Mouse (Mus musculus): ENCODE results near the gene Akt1.

Gene Akt1

GRCm38 (mm10) chr12:112688458-112688857 is 13.8 kb upstream of the Akt1 start:
- no peak for DNase-seq (ENCODE audit: low read depth)

DNA sequence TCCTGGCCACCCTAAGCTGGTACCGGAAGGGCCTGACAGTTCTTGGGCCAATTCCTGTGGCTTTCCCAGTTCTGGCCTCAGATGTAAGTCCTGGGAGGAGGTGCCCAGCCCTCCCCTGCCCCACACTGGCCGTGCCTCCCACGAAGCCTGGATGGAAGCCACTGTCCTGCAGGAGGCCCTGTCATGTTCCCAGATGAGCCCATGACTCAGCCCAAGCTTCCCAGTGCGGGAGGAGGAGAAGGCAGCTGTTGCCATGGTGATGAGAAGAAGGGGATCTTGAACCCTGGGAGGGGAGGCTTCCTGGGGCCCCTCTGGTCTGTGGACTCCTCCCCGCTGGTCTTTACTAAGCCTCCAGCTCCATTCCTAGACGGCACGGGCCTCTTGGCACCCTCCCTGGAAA is 8.7 kb upstream of the Akt1 start:
- DNase-seq (ENCODE audit: low read depth), result peak; percentile 87

- DNase-seq (ENCODE audit: low read depth), result no peak
Observed at GRCm38 (mm10) chr12:112679027-112679996, 4.6 kb upstream of the Akt1 start.

DNA sequence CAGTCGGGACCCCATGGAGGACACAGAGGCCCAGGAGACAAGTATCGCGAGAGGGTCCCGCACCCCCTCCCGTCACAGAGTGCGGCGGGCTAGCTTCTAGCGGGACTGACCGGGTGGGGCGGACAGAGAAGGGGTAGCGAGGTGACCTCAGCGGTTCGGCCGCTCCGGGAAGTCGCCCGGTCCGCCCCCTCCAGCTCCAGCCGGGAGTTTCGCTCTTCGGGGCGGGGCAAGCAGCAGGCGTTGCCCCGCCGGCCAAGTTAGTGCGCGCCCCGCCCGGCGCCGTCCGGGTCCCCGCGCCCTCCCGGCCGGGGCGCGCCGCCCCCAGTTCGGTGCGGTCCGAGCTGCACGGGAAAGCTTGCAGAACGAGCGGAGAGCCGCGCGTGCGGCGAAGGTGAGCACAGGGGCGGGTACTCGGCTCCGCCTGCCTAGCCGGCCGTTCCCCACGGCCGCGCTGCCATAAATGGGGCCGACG is 3.9 kb upstream of the Akt1 start, which contains the start of gene Zbtb42:
TSS of gene Zbtb42 (plus strand) at position 274 of the 472 bp plus-strand sequence.
- no peak for DNase-seq (ENCODE audit: low read depth)

- no peak for DNase-seq (ENCODE audit: low read depth)
Observed at GRCm38 (mm10) chr12:112677943-112678554, 3.4 kb upstream of the Akt1 start.

GRCm38 (mm10) chr12:112677076-112677475 is 2.4 kb upstream of the Akt1 start:
- peak; percentile 76 for DNase-seq (ENCODE audit: low read depth)

GRCm38 (mm10) chr12:112675245-112676035 is 756 bp upstream of the Akt1 start:
- peak; percentile 93 for DNase-seq (ENCODE audit: low read depth)

DNA sequence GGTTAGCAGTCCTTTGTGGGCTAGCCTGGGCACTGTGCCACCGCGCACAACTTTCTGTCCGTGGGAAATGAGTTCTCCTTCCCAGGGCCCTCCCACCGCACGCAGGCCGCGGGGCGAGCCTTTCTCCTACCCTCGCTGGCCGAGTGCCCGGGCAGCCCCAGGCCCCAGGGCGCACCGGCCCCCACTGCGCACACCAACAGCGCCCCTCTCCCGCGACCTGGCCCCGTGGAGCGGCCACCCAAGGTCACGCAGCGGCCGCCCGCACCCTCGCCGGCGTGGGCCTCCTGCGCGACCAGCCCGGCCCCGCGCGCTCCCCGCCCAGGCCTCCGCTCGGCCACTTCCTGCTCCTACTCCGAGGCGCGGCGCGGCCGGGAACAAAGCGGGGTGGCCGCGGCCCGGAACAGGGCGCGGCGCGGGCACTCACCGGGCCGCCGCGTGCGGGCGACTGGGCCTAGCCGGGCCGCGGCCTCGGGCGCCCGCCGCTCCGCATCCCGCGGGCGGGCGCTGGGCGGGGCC is 1.1 kb downstream of the Akt1 start:
- peak; percentile 70 for DNase-seq (ENCODE audit: low read depth)

- DNase-seq (ENCODE audit: low read depth), result peak; percentile 55
Observed at GRCm38 (mm10) chr12:112672744-112673575, 1.7 kb downstream of the Akt1 start.

DNA sequence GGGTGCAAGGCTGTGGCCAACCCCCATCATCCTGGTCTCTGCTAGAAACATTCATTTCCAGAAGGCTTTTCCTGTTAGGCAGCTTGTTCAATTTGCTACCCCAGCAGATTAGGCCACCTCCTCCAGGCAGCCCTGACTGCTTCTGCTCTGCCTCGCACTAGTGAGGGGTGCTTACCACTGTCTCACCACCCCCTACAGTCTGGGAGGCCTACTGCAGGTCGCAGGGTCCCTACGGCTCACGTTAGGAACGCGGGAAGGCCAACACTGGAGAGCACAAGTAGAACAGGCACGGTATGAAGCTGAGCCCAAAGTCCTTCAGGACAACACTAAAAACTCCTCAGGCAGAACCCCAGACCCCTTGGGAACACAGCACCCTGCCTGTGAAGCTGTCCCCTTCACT is 2.8 kb downstream of the Akt1 start:
- no peak for DNase-seq (ENCODE audit: low read depth)

GRCm38 (mm10) chr12:112670718-112671393 is 3.8 kb downstream of the Akt1 start:
- DNase-seq (ENCODE audit: low read depth), result peak; percentile 42

DNA sequence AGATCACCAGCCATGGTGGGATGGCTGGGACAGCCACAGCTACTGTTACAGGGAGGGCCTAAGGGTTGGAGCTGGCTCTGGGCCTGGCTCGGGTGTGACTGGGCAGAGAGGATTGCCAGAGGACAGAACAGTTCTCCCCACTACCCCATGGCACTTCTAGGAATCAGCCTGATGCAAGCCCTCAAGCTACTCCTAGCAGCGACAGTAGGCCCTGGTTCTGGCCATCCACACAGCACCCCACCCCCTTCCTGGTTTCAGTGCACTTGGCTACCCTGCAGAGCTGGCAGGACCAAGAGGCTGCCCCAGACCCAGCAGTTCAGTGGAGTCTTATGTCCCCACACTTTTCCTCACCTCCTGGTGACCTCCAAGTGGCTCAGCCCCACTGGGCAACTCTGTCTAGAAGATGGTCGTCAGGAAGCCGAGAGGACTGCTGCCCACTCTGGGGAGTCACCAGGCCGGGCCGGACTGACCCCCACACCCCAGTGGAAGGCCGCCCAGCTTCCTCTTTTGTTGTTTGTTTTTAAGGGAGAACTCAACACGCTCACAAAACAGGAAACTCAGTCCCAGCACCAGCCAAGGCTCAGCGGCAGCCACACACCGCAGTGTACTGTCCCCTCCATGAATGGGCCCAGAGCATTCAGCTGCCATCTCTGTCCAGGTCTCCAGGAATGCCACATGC is 6.9 kb downstream of the Akt1 start:
- DNase-seq (ENCODE audit: low read depth), result no peak

DNA sequence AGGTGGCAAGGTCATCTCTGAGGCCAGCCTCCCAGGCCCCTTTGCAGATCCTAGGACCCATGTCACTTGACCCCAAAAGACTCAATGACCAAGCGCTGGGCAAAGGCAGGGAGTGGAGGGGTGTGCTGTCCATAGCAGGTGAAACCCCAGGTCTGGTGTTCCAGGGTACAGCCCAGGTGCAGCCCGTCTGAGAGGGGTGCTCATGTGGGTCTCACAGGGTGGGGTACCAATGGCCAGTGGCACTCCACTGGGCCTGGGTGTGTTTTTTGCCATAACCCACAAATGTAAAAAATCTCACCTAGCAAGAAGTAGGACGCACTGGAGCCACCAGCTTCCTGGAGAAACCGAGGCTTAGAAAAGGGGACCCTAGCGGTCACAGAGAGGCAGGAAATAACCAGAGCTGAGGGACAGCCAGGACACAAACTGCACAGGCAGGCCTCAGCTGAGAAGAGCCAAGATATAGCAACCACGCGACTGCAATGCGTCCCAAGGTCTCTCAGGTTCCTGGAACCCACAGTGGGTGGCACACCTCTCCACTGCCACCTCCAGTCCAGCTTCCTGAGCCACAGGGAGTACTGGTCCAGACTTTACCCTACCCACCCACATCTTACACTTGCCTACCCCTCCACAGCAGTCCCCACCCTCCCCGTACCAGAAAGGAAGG is 8.7 kb downstream of the Akt1 start:
- DNase-seq (ENCODE audit: low read depth), result no peak

DNA sequence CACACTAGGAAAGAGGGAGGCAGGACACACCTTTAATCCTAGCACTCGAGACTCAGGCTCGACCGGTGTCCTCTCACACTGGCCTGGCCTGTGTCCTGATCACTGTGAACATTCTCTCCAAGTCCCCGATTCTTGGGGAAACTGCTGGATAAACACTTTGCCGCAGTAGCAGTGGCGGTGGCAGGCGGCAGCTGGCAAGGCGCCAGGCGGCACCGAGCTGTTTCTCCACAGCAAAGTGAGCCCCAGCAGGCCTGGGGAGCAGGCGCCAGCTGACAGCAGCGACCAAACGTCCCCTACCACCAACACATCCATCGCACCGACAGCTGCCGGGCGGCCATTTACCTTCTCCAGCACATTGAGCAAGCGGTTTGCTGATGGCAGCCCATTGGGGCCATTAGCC is 9.2 kb downstream of the Akt1 start:
- no peak for DNase-seq (ENCODE audit: low read depth)

DNA sequence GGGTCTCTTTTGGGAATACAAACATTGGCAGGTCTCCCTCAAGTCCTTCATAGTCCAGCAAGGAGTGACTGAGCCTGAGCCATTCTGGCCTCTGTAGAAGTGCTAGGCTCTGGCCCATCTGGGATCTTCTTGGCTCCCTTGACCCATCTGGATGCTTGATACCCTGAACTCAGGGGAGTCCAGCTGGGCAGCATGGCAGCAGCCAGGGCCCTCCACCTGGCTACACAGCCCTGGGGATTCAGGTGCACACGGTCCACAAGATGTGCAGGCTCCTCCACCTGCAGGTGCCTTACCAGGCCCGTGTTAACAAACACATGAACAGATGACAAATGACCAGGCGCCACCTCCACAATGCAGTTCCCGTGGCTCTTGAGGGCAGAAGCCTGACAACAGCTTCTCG is 10.0 kb downstream of the Akt1 start:
- DNase-seq (ENCODE audit: low read depth), result no peak

DNA sequence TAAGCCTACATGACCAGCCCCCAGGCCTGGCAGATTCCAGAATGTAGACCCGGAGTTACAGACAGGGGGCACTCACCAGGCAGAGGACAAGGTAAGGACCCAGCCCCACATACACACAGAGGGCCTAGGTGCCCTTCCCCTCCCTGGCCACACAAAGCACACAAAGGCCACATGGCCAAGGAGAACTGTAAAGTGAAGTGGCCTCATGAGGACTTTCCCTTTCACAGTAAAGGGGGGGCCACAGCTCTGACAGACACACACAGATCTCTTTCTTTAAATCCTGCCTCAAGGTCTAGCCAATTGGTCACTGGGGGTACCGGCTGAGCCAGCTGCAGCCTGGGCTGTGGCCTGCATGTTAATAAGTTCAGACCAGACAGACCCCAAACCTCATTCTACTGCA is 10.6 kb downstream of the Akt1 start:
- no peak for DNase-seq (ENCODE audit: low read depth)

- DNase-seq (ENCODE audit: low read depth), result no peak
Observed at GRCm38 (mm10) chr12:112663716-112664115, 11.0 kb downstream of the Akt1 start.

DNA sequence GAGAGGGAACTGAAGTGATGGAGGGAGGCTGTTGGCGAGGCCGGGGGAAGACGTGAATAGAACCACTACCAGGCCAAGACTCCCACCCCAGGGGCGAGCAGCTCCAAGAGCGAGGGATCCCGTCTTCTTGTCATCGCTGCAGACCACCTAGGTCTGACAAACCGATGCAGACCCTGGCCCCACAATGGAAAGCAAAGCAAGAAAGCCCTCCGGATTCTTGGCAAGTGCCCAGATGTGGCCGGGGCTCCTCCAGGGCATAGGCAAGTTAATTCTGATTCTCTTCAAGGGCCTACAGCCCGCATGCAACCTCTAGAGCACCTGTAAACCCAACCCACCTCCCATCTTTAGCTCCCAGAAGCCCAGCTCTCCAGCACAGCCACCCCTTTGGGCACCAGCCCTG is 11.4 kb downstream of the Akt1 start:
- DNase-seq (ENCODE audit: low read depth), result no peak

DNA sequence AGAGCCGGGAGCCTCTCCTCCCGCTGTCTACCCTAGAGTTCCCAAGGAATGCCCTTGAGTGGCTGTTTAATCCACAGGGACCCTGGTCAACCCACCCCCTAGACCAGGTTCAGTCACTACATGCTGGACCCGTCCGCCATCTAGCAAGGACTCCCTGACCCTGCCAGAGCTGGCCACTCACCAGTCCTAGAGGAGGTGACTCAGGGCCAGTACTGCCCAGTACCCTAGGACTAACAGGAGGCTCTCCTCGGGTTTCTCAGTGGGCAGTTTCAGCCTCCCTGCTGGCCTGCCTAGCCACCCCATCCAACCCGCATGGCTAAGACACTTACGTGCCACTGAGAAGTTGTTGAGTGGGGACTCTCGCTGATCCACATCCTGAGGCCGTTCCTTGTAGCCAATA is 12.8 kb downstream of the Akt1 start:
- DNase-seq (ENCODE audit: low read depth), result no peak

DNA sequence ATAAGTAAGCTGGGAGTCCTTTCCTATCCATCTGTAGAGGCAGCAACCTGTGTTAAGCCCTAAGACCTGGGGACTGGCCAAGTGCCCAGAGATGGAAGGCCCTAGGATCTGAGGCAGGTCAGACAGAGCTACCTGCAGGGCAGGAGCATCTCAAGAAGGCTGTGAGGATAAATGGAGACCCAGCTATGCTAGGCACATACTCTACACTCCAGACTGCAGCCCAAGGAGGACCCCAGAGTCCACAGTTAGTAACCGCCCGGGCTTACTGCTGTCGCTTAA is 13.4 kb downstream of the Akt1 start:
- no peak for DNase-seq (ENCODE audit: low read depth)

Measured in NIH3T3 (cell line).